Mouse (Mus musculus): ENCODE results near the gene Cdh1. TPM values are rescaled to one million over a fixed set of nuclear protein-coding genes. Genes with fewer than 3 reads are reported as not detected.
"Not testable (repeated sequence)": the region's sequence is repeated elsewhere in the genome, so short reads cannot be mapped to it uniquely, and the experiment has no call there.

The Cdh1 gene
- polyA plus RNA-seq, 1 experiment from 2014 or later: 81.7 TPM

DNA sequence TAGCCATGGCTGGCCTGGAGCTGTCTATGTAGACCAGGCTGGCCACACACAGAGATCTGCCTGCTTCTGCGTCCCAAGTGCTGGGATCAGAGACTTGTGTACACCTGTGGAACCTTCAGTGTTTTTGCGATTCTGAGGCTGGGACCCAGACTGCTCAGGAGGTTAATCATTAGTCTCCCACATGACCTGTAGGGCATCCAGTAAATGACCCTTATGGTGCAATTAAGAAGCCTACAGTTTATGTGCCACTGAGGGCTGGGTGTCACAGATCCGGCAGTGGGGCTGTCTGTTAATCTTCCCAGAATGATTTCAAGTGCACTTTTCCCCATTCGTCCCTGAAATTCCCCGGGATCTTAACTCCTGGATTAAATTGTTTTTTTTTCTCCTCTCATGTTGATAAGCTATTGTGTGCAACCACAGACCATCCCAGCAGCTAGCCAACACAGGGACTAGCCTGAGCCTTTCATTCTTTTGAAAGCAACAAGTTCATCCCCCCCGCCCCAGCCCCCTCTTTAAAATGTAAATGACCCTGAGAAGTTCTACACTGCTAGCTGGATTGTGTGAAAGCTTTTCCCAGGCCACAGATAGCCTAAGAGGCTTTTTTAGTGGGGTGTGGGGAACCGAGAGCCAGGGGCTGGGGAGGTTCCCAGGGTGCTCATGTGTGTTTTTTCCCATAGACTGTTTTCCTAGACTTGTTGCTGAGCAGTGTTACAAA is 3.7 kb upstream of the Cdh1 start:
- peaks cover 33% of the 10 kb centered on the region for H3K27me3 ChIP-seq
- H3K4me3 ChIP-seq (replicated peaks): no peak overlapping the region
- no peaks in the 10 kb centered on the region for H3K36me3 ChIP-seq
- peaks cover 30% of the 10 kb centered on the region for H3K4me1 ChIP-seq
- no peak overlapping the region for H3K4me2 ChIP-seq
- 33% methylated on average over 7 of the region's 7 CpGs for WGBS
- H3K27ac ChIP-seq: peak overlapping the region; percentile 59
- no peaks in the 10 kb centered on the region for H3K9me3 ChIP-seq (replicated peaks)
- H3K9ac ChIP-seq: no peak overlapping the region
- ATAC-seq (replicated peaks; ENCODE audit: low FRiP score): peak; percentile 50; the same call in 1 of the 2 replicates

GRCm38 (mm10) chr8:106603933-106604332 is 782 bp downstream of the Cdh1 start:
- Histone ChIP-seq H3K4me2 (peak overlapping the region; percentile 81), H3K4me3 (replicated peaks) (peak overlapping the region; percentile 58), H3K9ac (peak overlapping the region; percentile 55), H3K36me3 (no peaks in the 10 kb centered on the region), H3K27me3 (peaks cover 55% of the 10 kb centered on the region), H3K9me3 (replicated peaks) (no peaks in the 10 kb centered on the region), H3K4me1 (peaks cover 40% of the 10 kb centered on the region), H3K27ac (peak overlapping the region; percentile 85)
- WGBS: under 1% methylated on average over 19 of the region's 19 CpGs
- no peak for ATAC-seq (replicated peaks; ENCODE audit: low FRiP score)

- no peak overlapping the region for H3K27ac ChIP-seq
- no peak overlapping the region for H3K9ac ChIP-seq
- peaks cover 55% of the 10 kb centered on the region for H3K27me3 ChIP-seq
- WGBS: 66% methylated on average over 7 of the region's 7 CpGs
- peak overlapping the region; percentile 6; the same call in 1 of the 2 replicates for H3K4me3 ChIP-seq (replicated peaks)
- no peaks in the 10 kb centered on the region for H3K9me3 ChIP-seq (replicated peaks)
- no peak for ATAC-seq (replicated peaks; ENCODE audit: low FRiP score)
- H3K4me2 ChIP-seq: peak overlapping the region; percentile 26; the same call in 1 of the 2 replicates
- H3K4me1 ChIP-seq: peaks cover 35% of the 10 kb centered on the region
- no peaks in the 10 kb centered on the region for H3K36me3 ChIP-seq
Observed at GRCm38 (mm10) chr8:106605657-106606056, 2.5 kb downstream of the Cdh1 start.

GRCm38 (mm10) chr8:106606121-106606520 is 3.0 kb downstream of the Cdh1 start:
- peaks cover 54% of the 10 kb centered on the region for H3K27me3 ChIP-seq
- no peak overlapping the region for H3K4me3 ChIP-seq (replicated peaks)
- H3K4me2 ChIP-seq: no peak overlapping the region
- peaks cover 30% of the 10 kb centered on the region for H3K4me1 ChIP-seq
- no peaks in the 10 kb centered on the region for H3K9me3 ChIP-seq (replicated peaks)
- H3K27ac ChIP-seq: no peak overlapping the region
- H3K36me3 ChIP-seq: no peaks in the 10 kb centered on the region
- H3K9ac ChIP-seq: no peak overlapping the region
- 56% methylated on average over 4 of the region's 4 CpGs for WGBS
- ATAC-seq (replicated peaks; ENCODE audit: low FRiP score): no peak

DNA sequence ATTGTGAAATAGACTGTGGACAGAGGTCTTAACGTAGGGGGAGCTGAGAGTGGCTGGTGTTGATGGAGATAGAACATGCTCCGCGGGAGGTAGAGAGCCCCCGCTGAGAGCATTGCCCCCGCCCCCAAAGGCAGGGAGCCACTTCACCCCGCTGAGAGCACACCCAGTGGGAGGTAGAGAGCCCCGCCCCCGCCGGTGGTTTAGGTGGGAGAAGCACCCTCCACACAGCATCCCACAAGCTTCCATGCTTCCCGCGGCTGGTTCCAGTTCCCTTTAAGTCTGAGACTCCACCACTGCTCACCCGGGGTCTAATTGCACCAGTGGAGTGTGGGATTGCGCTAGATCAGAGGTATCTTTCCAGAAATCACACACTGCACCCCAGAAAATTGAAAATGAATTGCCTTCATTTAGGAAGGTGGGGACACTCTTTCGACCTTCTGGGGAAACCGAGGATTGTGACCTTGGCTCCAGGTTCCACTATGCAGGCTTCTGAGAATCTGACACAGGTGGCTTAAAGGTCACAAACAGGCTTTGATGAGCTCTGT is 3.5 kb downstream of the Cdh1 start:
- H3K27ac ChIP-seq: no peak overlapping the region
- peaks cover 49% of the 10 kb centered on the region for H3K27me3 ChIP-seq
- peak overlapping the region; percentile 27; the same call in 1 of the 2 replicates for H3K4me2 ChIP-seq
- no peak overlapping the region for H3K4me3 ChIP-seq (replicated peaks)
- WGBS: 40% methylated on average over 15 of the region's 15 CpGs
- no peaks in the 10 kb centered on the region for H3K9me3 ChIP-seq (replicated peaks)
- H3K9ac ChIP-seq: no peak overlapping the region
- peaks cover 30% of the 10 kb centered on the region for H3K4me1 ChIP-seq
- no peak for ATAC-seq (replicated peaks; ENCODE audit: low FRiP score)
- no peaks in the 10 kb centered on the region for H3K36me3 ChIP-seq

DNA sequence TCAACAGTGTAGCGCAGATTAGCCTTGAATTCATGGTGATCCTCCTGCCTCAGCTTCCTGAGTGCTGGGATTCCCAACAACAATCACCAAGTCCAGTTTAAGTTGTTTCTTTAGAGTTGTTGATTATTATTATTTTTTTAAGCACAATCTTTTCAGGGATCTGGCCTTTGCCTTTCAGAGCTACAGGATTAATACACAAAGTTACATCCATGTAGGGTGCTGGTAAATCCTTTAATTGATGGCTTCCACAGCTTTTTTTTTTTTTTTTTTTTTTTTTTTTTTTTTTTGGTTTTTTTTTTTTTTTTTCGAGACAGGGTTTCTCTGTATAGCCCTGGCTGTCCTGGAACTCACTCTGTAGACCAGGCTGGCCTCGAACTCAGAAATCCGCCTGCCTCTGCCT is 4.6 kb downstream of the Cdh1 start:
- H3K27ac ChIP-seq; H3K9ac ChIP-seq; H3K36me3 ChIP-seq; H3K9me3 ChIP-seq (replicated peaks); H3K4me2 ChIP-seq; ATAC-seq (replicated peaks; ENCODE audit: low FRiP score); H3K4me3 ChIP-seq (replicated peaks): not testable (repeated sequence)
- Histone ChIP-seq H3K27me3 (peaks cover 38% of the 10 kb centered on the region), H3K4me1 (peaks cover 37% of the 10 kb centered on the region)
- WGBS: 93% methylated on average over 4 of the region's 4 CpGs

DNA sequence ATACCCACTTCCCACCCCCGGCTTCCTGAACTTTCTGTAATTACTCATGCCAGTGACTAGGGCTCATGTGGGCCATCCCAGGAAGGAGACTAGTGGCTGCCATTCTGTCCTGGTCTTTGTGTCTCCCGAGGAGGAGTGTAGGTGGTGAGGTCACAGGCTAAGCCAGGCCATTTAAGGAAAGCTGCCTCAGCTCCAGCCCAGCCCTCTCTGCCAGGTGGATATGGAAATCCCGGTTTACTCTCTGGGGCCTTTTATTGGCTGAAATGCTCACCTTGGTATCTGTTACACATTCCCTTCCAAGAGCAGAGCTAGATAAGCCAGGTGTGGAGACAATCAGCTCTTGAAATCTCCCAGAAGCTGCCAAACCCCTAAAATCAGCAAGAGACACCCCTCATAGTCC is 5.3 kb downstream of the Cdh1 start:
- Histone ChIP-seq H3K36me3 (no peaks in the 10 kb centered on the region), H3K4me3 (replicated peaks) (no peak overlapping the region), H3K27ac (peak overlapping the region; percentile 14; the same call in 1 of the 2 replicates), H3K27me3 (peaks cover 31% of the 10 kb centered on the region), H3K9me3 (replicated peaks) (no peaks in the 10 kb centered on the region), H3K4me1 (peaks cover 37% of the 10 kb centered on the region), H3K4me2 (no peak overlapping the region), H3K9ac (no peak overlapping the region)
- WGBS: 24% methylated on average over 3 of the region's 3 CpGs
- no peak for ATAC-seq (replicated peaks; ENCODE audit: low FRiP score)

DNA sequence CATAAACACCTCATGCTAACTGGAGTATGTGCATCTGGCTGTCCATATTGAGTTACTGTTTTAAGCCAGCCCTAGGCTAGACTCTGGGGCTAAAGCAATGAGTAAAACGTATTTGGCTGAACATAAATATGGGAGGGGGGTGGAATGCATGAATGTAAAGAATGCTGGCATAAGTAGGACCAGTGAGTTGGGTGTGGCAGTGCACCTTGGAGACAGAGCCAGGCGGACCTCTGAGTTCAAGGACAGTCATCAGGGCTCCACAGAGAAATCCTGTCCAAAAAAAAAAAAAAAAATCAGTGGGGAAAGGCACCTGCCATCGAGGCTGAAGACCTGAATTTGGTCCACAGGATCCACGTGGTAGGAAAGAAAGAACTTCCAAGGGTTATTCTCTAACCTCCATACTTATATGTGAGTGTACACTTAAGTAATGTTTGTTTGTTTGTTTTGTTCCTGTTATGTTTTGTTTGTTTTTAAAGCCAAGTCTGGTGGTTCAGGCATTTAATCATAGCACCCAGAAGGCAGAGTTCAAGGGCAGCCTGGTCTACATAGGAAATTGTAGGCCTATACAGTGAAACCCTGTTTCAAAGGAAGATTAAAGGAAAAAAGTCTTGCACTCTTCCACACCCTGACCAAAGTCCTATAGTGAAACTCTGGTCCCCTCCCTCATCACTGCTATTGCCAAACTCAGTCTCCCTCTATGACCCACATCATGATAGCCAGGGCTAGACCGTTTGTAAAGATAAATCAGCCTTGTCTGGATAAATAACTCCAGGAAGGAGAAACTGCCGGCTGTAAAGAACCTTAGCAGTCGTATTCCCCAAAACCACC is 6.1 kb downstream of the Cdh1 start:
- no peak overlapping the region for H3K9ac ChIP-seq
- no peak overlapping the region for H3K4me3 ChIP-seq (replicated peaks)
- no peaks in the 10 kb centered on the region for H3K9me3 ChIP-seq (replicated peaks)
- no peak for ATAC-seq (replicated peaks; ENCODE audit: low FRiP score)
- H3K27me3 ChIP-seq: peaks cover 23% of the 10 kb centered on the region
- no peaks in the 10 kb centered on the region for H3K36me3 ChIP-seq
- no peak overlapping the region for H3K27ac ChIP-seq
- H3K4me2 ChIP-seq: no peak overlapping the region
- WGBS: 64% methylated on average over 7 of the region's 7 CpGs
- H3K4me1 ChIP-seq: peaks cover 31% of the 10 kb centered on the region

DNA sequence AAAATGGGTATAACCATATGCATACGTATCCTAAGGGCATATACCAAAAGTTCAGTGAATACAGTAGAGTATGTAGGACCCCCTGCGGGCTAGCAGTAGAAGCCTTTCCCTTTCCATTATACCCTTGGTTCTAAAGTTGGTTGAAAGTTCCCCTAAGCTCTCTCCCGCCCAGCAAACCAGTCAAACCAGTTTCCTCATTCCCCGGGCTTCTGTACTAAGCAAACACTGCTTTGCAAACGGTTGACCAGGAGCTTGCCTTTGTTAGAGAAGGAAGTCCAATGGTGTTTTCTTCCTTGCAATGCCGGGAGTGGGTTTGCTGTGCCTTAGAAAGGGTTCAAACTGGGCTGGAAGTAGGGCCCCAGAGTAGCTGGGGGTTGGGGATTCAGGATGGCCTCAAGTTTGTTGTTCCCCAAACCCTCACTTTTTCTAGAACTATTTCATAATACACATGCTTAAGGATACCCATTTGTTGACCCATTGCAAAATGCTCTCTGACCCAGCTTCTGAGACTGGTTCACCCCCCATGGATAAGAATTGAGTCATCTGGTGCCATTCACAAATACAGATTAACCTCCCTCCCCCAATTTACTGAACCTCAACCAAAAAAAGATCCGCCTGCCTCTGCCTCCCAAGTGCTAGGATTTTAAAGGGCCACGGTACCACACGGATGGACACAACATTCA is 7.9 kb downstream of the Cdh1 start:
- peaks cover 47% of the 10 kb centered on the region for H3K4me1 ChIP-seq
- ATAC-seq (replicated peaks; ENCODE audit: low FRiP score): no peak

DNA sequence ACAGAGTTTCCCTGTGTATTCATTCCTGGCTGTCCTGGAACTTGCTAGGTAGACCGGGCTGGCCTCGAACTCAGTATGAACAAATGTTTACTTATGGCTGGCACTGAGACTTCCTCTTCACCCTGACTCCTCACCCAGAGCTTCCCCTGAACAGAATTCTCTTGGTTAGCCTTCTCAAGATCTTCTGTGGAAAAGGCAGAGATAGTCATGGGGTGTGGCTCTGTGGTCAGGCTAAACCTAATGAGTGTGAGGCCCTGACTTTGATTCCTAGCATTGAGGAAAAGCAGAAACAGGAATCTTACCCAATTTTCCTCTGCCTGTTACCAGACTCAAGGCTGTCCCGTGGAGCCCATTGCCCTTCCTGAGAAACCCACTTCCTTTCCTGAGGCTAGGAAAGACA is 8.9 kb downstream of the Cdh1 start:
- Histone ChIP-seq H3K4me2 (no peak overlapping the region), H3K9me3 (replicated peaks) (no peaks in the 10 kb centered on the region), H3K27me3 (no peaks in the 10 kb centered on the region), H3K4me1 (peaks cover 51% of the 10 kb centered on the region), H3K4me3 (replicated peaks) (no peak overlapping the region), H3K36me3 (no peaks in the 10 kb centered on the region), H3K9ac (no peak overlapping the region), H3K27ac (peak overlapping the region; percentile 71; the same call in 1 of the 2 replicates)
- ATAC-seq (replicated peaks; ENCODE audit: low FRiP score): no peak
- WGBS: 79% methylated on average over 3 of the region's 3 CpGs

More for the DNA sequence above, 7.9 kb downstream of the Cdh1 start:
- Histone ChIP-seq H3K9me3 (replicated peaks) (no peaks in the 10 kb centered on the region), H3K36me3 (no peaks in the 10 kb centered on the region), H3K4me3 (replicated peaks) (no peak overlapping the region), H3K9ac (no peak overlapping the region), H3K27ac (peak overlapping the region; percentile 71), H3K4me2 (no peak overlapping the region), H3K27me3 (peaks cover 6% of the 10 kb centered on the region)
- WGBS: 69% methylated on average over 9 of the region's 9 CpGs

DNA sequence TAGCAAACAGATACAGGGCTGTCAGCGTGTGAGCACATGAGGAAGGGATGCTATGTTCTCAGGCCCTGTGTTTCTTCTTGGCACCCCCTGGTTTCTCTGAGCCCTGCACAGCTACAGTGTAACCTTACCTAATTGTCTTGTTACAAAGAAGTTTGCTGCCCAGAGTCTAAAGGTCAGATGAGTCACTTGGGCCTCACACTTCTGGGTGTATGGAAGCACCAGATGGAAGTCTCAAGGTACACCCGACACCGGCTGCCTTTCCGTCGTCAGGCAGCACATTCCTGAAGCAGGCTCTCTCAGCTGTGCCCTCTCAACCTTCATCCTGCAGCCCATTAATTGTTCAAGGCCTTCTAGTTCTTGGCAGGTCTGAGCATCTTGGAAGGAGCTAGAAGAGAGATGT is 11.6 kb downstream of the Cdh1 start:
- ATAC-seq (replicated peaks; ENCODE audit: low FRiP score): 0 out of 2 replicates have a peak, but pooled peaks have one; percentile 15
- H3K4me1 ChIP-seq: peaks cover 70% of the 10 kb centered on the region
- H3K9ac ChIP-seq: no peak overlapping the region
- H3K4me2 ChIP-seq: no peak overlapping the region
- 25% methylated on average over 5 of the region's 5 CpGs for WGBS
- no peak overlapping the region for H3K4me3 ChIP-seq (replicated peaks)
- no peaks in the 10 kb centered on the region for H3K9me3 ChIP-seq (replicated peaks)
- 0 out of 2 replicates have a peak overlapping the region, but pooled peaks have one; percentile 0 for H3K27ac ChIP-seq
- H3K27me3 ChIP-seq: no peaks in the 10 kb centered on the region
- no peaks in the 10 kb centered on the region for H3K36me3 ChIP-seq
